Mouse (Mus musculus): ENCODE measurements around the gene Ppp4c. TPM values are rescaled to one million over a fixed set of nuclear protein-coding genes. Genes with fewer than 3 reads are reported as not detected.

Ppp4c gene
- polyA plus RNA-seq (2021): 94.3 TPM

- in situ Hi-C loops (cut with MboI; ENCODE audit: low pct_unique_long_range_greater_than_20kb): no loop called here
- POLR2A ChIA-PET: interaction anchor here (0.6 to 1.3 kb wide), 3 partner anchors 15 to 85 kb away, joined by 3 to 8 read pairs (median 3); partner anchors contain the start of gene Ypel3
- TF ChIP-seq CTCF (IDR thresholded peaks at IDR 0.05): no peak
- no peaks in the 10 kb centered on the region for H3K27me3 ChIP-seq
- DNase-seq (ENCODE audit: low read depth, low spot score) (peak; percentile 62), ATAC-seq (peak; percentile 69)
- CTCF ChIA-PET: interaction anchor here (1.9 kb wide), 1 partner anchor 13 kb away, joined by 11 read pairs; no protein-coding TSS in a partner anchor
These were observed at the start of gene Ppp4c for GRCm38 (mm10) chr7:126791851-126792720. TSS of gene Ppp4c (minus strand) at chr7:126792496.

GRCm38 (mm10) chr7:126833294-126833693, 41.0 kb upstream of the Ppp4c start:
- ChIA-PET CTCF (interaction anchor here (1.0 to 1.5 kb wide), 5 partner anchors 12 to 277 kb away, joined by 3 to 7 read pairs (median 4); no protein-coding TSS in a partner anchor), POLR2A (interaction anchor here (1.2 kb wide), 1 partner anchor 12 kb away, joined by 4 read pairs; no protein-coding TSS in a partner anchor)
- no peak for ATAC-seq
- DNase-seq (ENCODE audit: low read depth, low spot score): no peak
- in situ Hi-C loops (cut with MboI; ENCODE audit: low pct_unique_long_range_greater_than_20kb): loop anchor here (5.0 kb wide), 1 partner anchor 119 kb away; the partner anchor contains the start of gene Sez6l2
- no peaks in the 10 kb centered on the region for H3K27me3 ChIP-seq
- no peak for TF ChIP-seq CTCF (IDR thresholded peaks at IDR 0.05)

GRCm38 (mm10) chr7:126832036-126832598, 39.8 kb upstream of the Ppp4c start:
- TF ChIP-seq CTCF (IDR thresholded peaks at IDR 0.05): peak; percentile 79
- ChIA-PET CTCF (interaction anchor here (0.8 to 1.5 kb wide), 8 partner anchors 11 to 279 kb away, joined by 3 to 7 read pairs (median 4); partner anchors contain the start of gene Cdiptos), POLR2A (interaction anchor here (0.8 to 1.2 kb wide), 2 partner anchors 8 to 11 kb away, joined by 4 to 5 read pairs; no protein-coding TSS in a partner anchor)
- DNase-seq (ENCODE audit: low read depth, low spot score) (no peak), ATAC-seq (peak; percentile 56)
- in situ Hi-C loops (cut with MboI; ENCODE audit: low pct_unique_long_range_greater_than_20kb): loop anchor here (5.0 kb wide), 1 partner anchor 120 kb away; the partner anchor contains the start of gene Sez6l2
- no peaks in the 10 kb centered on the region for H3K27me3 ChIP-seq

GRCm38 (mm10) chr7:126831539-126831938, 39.2 kb upstream of the Ppp4c start, which contains the start of gene 4930451I11Rik:
TSS of gene 4930451I11Rik (minus strand) at chr7:126831639.
- in situ Hi-C loops (cut with MboI; ENCODE audit: low pct_unique_long_range_greater_than_20kb): loop anchor here (5.0 kb wide), 1 partner anchor 121 kb away; the partner anchor contains the start of gene Sez6l2
- DNase-seq (ENCODE audit: low read depth, low spot score) (no peak), ATAC-seq (no peak)
- ChIA-PET POLR2A (interaction anchor here (0.9 kb wide), 1 partner anchor 19 kb away, joined by 3 read pairs; no protein-coding TSS in a partner anchor), CTCF (interaction anchor here (0.7 to 1.2 kb wide), 4 partner anchors 10 to 337 kb away, joined by 3 to 5 read pairs (median 3); no protein-coding TSS in a partner anchor)
- no peak for TF ChIP-seq CTCF (IDR thresholded peaks at IDR 0.05)
- no peaks in the 10 kb centered on the region for H3K27me3 ChIP-seq

GRCm38 (mm10) chr7:126825952-126826351, 33.7 kb upstream of the Ppp4c start:
- no peak for DNase-seq (ENCODE audit: low read depth, low spot score)
- POLR2A ChIA-PET: no interaction called here
- in situ Hi-C loops (cut with MboI; ENCODE audit: low pct_unique_long_range_greater_than_20kb): loop anchor here (5.0 kb wide), 1 partner anchor 286 kb away; no protein-coding TSS in a partner anchor
- H3K27me3 ChIP-seq: no peaks in the 10 kb centered on the region
- ATAC-seq: no peak
- TF ChIP-seq CTCF (IDR thresholded peaks at IDR 0.05): no peak
- CTCF ChIA-PET: no interaction called here

GRCm38 (mm10) chr7:126825403-126825802, 33.1 kb upstream of the Ppp4c start:
- ATAC-seq (no peak), DNase-seq (ENCODE audit: low read depth, low spot score) (no peak)
- H3K27me3 ChIP-seq: no peaks in the 10 kb centered on the region
- ChIA-PET CTCF (interaction anchor here (1.3 kb wide), 1 partner anchor 279 kb away, joined by 3 read pairs; no protein-coding TSS in a partner anchor), POLR2A (no interaction called here)
- in situ Hi-C loops (cut with MboI; ENCODE audit: low pct_unique_long_range_greater_than_20kb): loop anchor here (5.0 kb wide), 1 partner anchor 287 kb away; no protein-coding TSS in a partner anchor
- TF ChIP-seq CTCF (IDR thresholded peaks at IDR 0.05): no peak

GRCm38 (mm10) chr7:126823940-126824339, 31.6 kb upstream of the Ppp4c start:
- ATAC-seq: no peak
- POLR2A ChIA-PET: interaction anchor here (0.6 kb wide), 1 partner anchor 9 kb away, joined by 5 read pairs; no protein-coding TSS in a partner anchor
- DNase-seq (ENCODE audit: low read depth, low spot score): no peak
- in situ Hi-C loops (cut with MboI; ENCODE audit: low pct_unique_long_range_greater_than_20kb): no loop called here
- H3K27me3 ChIP-seq: no peaks in the 10 kb centered on the region
- CTCF ChIA-PET: interaction anchor here (1.3 kb wide), 1 partner anchor 280 kb away, joined by 3 read pairs; no protein-coding TSS in a partner anchor
- TF ChIP-seq CTCF (IDR thresholded peaks at IDR 0.05): no peak

GRCm38 (mm10) chr7:126823202-126823711, 31.0 kb upstream of the Ppp4c start:
- no peaks in the 10 kb centered on the region for H3K27me3 ChIP-seq
- DNase-seq (ENCODE audit: low read depth, low spot score) (no peak), ATAC-seq (no peak)
- no peak for TF ChIP-seq CTCF (IDR thresholded peaks at IDR 0.05)
- CTCF ChIA-PET: no interaction called here
- POLR2A ChIA-PET: no interaction called here
- in situ Hi-C loops (cut with MboI; ENCODE audit: low pct_unique_long_range_greater_than_20kb): no loop called here

- POLR2A ChIA-PET: no interaction called here
- no peak for TF ChIP-seq CTCF (IDR thresholded peaks at IDR 0.05)
- H3K27me3 ChIP-seq: no peaks in the 10 kb centered on the region
- DNase-seq (ENCODE audit: low read depth, low spot score) (no peak), ATAC-seq (no peak)
- in situ Hi-C loops (cut with MboI; ENCODE audit: low pct_unique_long_range_greater_than_20kb): no loop called here
- CTCF ChIA-PET: interaction anchor here (2.4 kb wide), 1 partner anchor 13 kb away, joined by 6 read pairs; no protein-coding TSS in a partner anchor
These were observed 30.4 kb upstream of the Ppp4c start for GRCm38 (mm10) chr7:126822741-126823140.
